Mouse (Mus musculus): ENCODE data around the gene Tpd52l1. TPM values are rescaled to one million over a fixed set of nuclear protein-coding genes. Genes with fewer than 3 reads are reported as not detected.

Gene Tpd52l1
- polyA plus RNA-seq (2012): not detected in 2 replicates

GRCm38 (mm10) chr10:31445291-31446124 is at the start of gene Tpd52l1:
Gene Tpd52l1, minus strand, starts transcription at chr10:31445958.

GRCm38 (mm10) chr10:31312865-31313848 is 132.6 kb downstream of the Tpd52l1 start, which contains the start of gene Hddc2:
Gene Hddc2, plus strand, starts transcription at chr10:31313383.

Other genes starting within 250 kb of the Tpd52l1 start
- 2.1 and 2.4 TPM in 2 replicates for gene Hddc2, start 132.6 kb downstream of the Tpd52l1 start, polyA plus RNA-seq (2012)
- 1.3 and 1.7 TPM in 2 replicates for gene Rnf217, start 163.2 kb upstream of the Tpd52l1 start, polyA plus RNA-seq (2012)

Measured in megakaryocyte-erythroid progenitor cell, adult 5 weeks (primary cell).